Comparison of ENCODE assay signal across 27 mouse cellular contexts in the genomic region with DNA sequence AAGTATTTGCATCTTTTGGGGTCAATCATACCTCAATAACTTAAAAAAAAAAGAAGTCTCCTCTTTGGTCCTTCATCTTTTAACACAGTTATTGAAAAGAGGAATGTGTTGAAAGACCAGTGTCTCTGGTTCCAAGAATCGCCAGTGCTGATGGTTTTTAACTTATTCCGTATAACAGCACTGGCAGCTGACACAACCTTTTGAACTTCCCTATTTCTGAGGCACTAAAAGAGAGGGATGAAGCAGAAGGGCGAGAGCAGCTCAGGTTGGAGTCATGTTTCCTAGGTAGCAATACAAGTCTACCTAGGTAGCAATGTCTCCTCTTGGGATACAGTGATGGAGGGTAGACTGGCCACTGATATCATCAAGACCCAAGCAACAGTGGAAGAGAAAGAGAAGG.
"Had no signal": no experiment of that assay in that cellular context is flagged by ENCODE, and none has a peak within 500 bp of the region (broad histone marks: within the 10 kb centered on the region; RNA-seq: fewer than 3 reads in every experiment).

No protein-coding gene starts in this region.

- H3K4me2 ChIP-seq: heart, embryonic 11.5 days; heart, embryonic 13.5 days; heart, embryonic 15.5 days; hindbrain, embryonic 13.5 days; hindbrain, embryonic 15.5 days; kidney, embryonic 15.5 days; limb, embryonic 12.5 days; liver, embryonic 11.5 days; liver, embryonic 13.5 days had no signal

- H3K4me1 ChIP-seq: kidney, embryonic 15.5 days; limb, embryonic 12.5 days; liver, embryonic 13.5 days had no signal

- DNase-seq: gastrocnemius, postnatal 14 days; gastrocnemius, postnatal 36 days; heart, adult 18-20 months; heart, postnatal 14 days; heart, postnatal 36 days; kidney, adult 11 months; kidney, adult 2 months; kidney, adult 9 months; kidney, postnatal 14 days; kidney, postnatal 36 days; layer of hippocampus, adult 9-11 months; layer of hippocampus, postnatal 36 days; left cerebral cortex, postnatal 4 days; liver; liver, embryonic 13.5 days had no signal

- ATAC-seq: hindbrain, postnatal 0 days; intestine, embryonic 16.5 days had no signal

- H3K27me3 ChIP-seq: heart, embryonic 13.5 days; heart, embryonic 15.5 days; kidney, embryonic 15.5 days; liver, embryonic 13.5 days had no signal

- H3K9ac ChIP-seq: heart, embryonic 13.5 days; heart, embryonic 15.5 days; hindbrain, embryonic 13.5 days; hindbrain, embryonic 15.5 days; kidney, embryonic 15.5 days; limb, embryonic 12.5 days; liver, embryonic 13.5 days had no signal

- H3K9me3 ChIP-seq: heart, embryonic 13.5 days; heart, embryonic 15.5 days; hindbrain, embryonic 10.5 days; hindbrain, embryonic 13.5 days; hindbrain, embryonic 15.5 days; kidney, embryonic 15.5 days; limb, embryonic 12.5 days; liver, embryonic 13.5 days had no signal

- H3K4me3 ChIP-seq: heart, embryonic 13.5 days; heart, embryonic 15.5 days; hindbrain, embryonic 10.5 days; hindbrain, embryonic 13.5 days; hindbrain, embryonic 15.5 days; kidney, embryonic 15.5 days; limb, embryonic 12.5 days; liver, embryonic 13.5 days had no signal

- H3K27ac ChIP-seq: heart, embryonic 13.5 days; heart, embryonic 15.5 days; hindbrain, embryonic 10.5 days; hindbrain, embryonic 13.5 days; hindbrain, embryonic 15.5 days; hindbrain, postnatal 0 days; kidney, embryonic 15.5 days; kidney, postnatal 0 days; limb, embryonic 12.5 days; liver, embryonic 13.5 days had no signal

- H3K36me3 ChIP-seq: heart, embryonic 13.5 days; heart, embryonic 15.5 days; hindbrain, embryonic 10.5 days; hindbrain, embryonic 13.5 days; hindbrain, embryonic 15.5 days; kidney, embryonic 15.5 days; limb, embryonic 12.5 days; liver, embryonic 13.5 days had no signal
